Mouse (Mus musculus) embryonic facial prominence, embryonic 14.5 days (tissue): ENCODE measurements around the gene Prkce. TPM values are rescaled to one million over a fixed set of nuclear protein-coding genes. Genes with fewer than 3 reads are reported as not detected.

ENCODE experiments used
- ATAC-seq: fragments of 200-750 bp; cut with Nextera tagmentation; 2 replicates; pipeline ENCODE4 v1.8.0; 2017; ENCODE audit warnings: low read depth, moderate number of reproducible peaks, moderate TSS enrichment
- DNase-seq: peaks from one replicate; pipeline ENCODE4 v3.0.0-alpha.2; 2015; ENCODE audit warnings: low spot score
- H3K27ac ChIP-seq: fragments of 300-500 bp; sonication (generic); replicated peaks from 2 replicates; pipeline ENCODE4 v1.5.1; 2014; ENCODE audit warnings: low read depth, mild to moderate bottlenecking, low read length, moderate library complexity
- H3K27me3 ChIP-seq: fragments of 300-500 bp; sonication (generic); replicated peaks from 2 replicates; pipeline ENCODE4 v1.6.1; 2014; ENCODE audit warnings: low read length; ENCODE audit not compliant: control insufficient read depth, insufficient read depth
- H3K36me3 ChIP-seq: fragments of 300-500 bp; sonication (generic); 2 replicates; pipeline ENCODE4 v1.6.1; 2014; ENCODE audit warnings: low read length, mixed read lengths; ENCODE audit not compliant: control insufficient read depth, insufficient read depth
- H3K4me1 ChIP-seq: fragments of 300-500 bp; sonication (generic); 2 replicates; pipeline ENCODE4 v1.6.1; 2014; ENCODE audit warnings: antibody characterized with exemption, low read length; ENCODE audit not compliant: control insufficient read depth, insufficient read depth
- H3K4me2 ChIP-seq: fragments of 300-500 bp; sonication (generic); 2 replicates; pipeline ENCODE4 v1.6.1; 2014; ENCODE audit warnings: low read depth, mild to moderate bottlenecking, low read length, moderate library complexity, mixed read lengths
- H3K4me3 ChIP-seq: fragments of 300-500 bp; sonication (generic); 2 replicates; pipeline ENCODE4 v1.5.1; 2014; ENCODE audit warnings: low read depth, mild to moderate bottlenecking, low read length
- H3K9ac ChIP-seq: fragments of 300-500 bp; sonication (generic); 2 replicates; pipeline ENCODE4 v1.6.1; 2014; ENCODE audit warnings: low read depth, mild to moderate bottlenecking, low read length, moderate library complexity, mixed read lengths
- H3K9me3 ChIP-seq: fragments of 300-500 bp; sonication (generic); 2 replicates; pipeline ENCODE4 v1.6.1; 2016; ENCODE audit warnings: low read length; ENCODE audit not compliant: control insufficient read depth
- WGBS: fragments of 180-500 bp; shearing (Covaris S2); extraction: QIAGEN DNeasy Blood & Tissue Kit; methylation state at CpG from one replicate; pipeline ENCODE4 v1.1.7; 2014; 5-methylcytosine and 5-hydroxymethylcytosine counted together
- polyA plus RNA-seq: library from polyadenylated mRNA; unstranded; fragments of >200 nt; fragmentation: Nextera tagmentation; extraction: Ambion mirVana; gene quantifications from 2 replicates; pipeline ENCODE4 v1.2.1, GENCODE M21; 2014

Gene Prkce
- polyA plus RNA-seq, 1 experiment from 2014 or later = 9.7 TPM

DNA sequence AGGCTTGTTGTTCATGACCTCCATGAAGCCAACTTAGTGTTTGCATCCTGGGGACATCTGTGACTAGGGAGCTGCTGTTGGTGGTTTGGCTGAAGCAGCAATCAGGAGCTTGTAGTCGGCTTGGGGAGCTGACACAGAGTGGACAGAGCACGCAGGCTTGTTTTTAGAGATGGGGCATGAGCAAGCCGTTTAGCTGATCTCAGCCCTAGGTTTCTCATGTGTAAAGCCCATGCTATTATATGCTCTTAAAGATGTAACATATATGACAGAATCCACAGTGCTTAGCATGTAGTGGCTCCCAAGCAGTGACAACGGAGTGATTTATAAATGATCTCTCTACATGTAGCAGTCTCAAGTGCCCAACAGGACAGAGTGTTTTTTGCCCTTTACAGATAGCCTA is 148.3 kb downstream of the Prkce start:
- no peak overlapping the region for H3K4me3 ChIP-seq
- no peak overlapping the region for H3K9ac ChIP-seq
- H3K27me3 ChIP-seq = no peaks in the 10 kb centered on the region
- no peak overlapping the region for H3K27ac ChIP-seq
- 94% methylated on average over 4 of the region's 4 CpGs for WGBS
- no peak for ATAC-seq
- peaks cover 19% of the 10 kb centered on the region for H3K4me1 ChIP-seq
- no peaks in the 10 kb centered on the region for H3K36me3 ChIP-seq
- H3K4me2 ChIP-seq = no peak overlapping the region
- 0 out of 2 replicates have a peak, but pooled peaks cover 7% of the 10 kb centered on the region for H3K9me3 ChIP-seq
- no peak for DNase-seq

DNA sequence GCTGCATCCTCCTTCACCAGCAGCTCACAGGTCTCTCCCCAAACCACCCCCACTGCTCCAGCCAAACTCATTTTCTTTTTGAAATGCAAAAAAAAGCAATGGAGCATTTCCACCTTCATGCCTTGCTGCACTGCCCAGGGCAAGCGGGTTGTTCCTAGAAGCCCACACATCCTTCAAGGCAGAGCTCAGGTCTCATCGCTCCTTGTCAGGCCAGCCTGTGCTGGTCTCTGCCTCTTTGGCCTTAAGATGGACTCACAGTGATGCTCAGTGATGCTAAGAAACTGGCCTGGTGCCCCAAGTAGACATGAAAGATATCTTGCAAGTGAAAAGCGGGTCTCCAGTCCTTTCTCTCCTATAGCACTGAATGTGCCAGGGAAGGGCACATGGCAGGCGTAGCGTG is 149.2 kb downstream of the Prkce start:
- no peak overlapping the region for H3K27ac ChIP-seq
- no peaks in the 10 kb centered on the region for H3K36me3 ChIP-seq
- no peak overlapping the region for H3K4me3 ChIP-seq
- H3K4me1 ChIP-seq = peaks cover 15% of the 10 kb centered on the region
- ATAC-seq = no peak
- no peak for DNase-seq
- H3K9ac ChIP-seq = no peak overlapping the region
- WGBS = 89% methylated on average over 5 of the region's 5 CpGs
- 0 out of 2 replicates have a peak, but pooled peaks cover 7% of the 10 kb centered on the region for H3K9me3 ChIP-seq
- H3K4me2 ChIP-seq = no peak overlapping the region
- no peaks in the 10 kb centered on the region for H3K27me3 ChIP-seq

DNA sequence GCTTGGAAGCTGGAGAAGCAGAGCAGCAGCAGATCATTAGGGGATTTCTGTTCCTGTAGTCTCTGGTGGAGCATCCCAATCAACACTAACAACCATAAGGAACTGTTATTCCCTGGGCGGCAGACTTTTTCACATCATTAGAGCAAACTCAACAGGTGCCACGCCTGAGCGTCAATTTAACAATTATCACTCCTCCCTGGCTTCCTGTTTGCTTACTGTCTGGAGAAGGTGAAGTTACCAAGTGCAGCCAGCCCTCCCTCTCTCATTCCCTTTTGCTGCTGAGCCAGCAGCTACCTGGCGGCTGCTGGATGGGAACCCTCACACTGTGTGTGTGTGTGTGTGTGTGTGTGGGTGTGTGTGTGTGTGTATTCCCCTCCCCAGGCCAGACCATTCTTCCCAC is 149.6 kb downstream of the Prkce start:
- Histone ChIP-seq H3K9me3 (0 out of 2 replicates have a peak, but pooled peaks cover 7% of the 10 kb centered on the region), H3K4me3 (no peak overlapping the region), H3K4me2 (no peak overlapping the region), H3K4me1 (peaks cover 12% of the 10 kb centered on the region), H3K36me3 (no peaks in the 10 kb centered on the region), H3K27ac (no peak overlapping the region), H3K9ac (no peak overlapping the region), H3K27me3 (no peaks in the 10 kb centered on the region)
- WGBS = 50% methylated on average over 4 of the region's 4 CpGs
- peak; percentile 69; the same call in 1 of the 2 replicates for ATAC-seq
- DNase-seq = no peak

DNA sequence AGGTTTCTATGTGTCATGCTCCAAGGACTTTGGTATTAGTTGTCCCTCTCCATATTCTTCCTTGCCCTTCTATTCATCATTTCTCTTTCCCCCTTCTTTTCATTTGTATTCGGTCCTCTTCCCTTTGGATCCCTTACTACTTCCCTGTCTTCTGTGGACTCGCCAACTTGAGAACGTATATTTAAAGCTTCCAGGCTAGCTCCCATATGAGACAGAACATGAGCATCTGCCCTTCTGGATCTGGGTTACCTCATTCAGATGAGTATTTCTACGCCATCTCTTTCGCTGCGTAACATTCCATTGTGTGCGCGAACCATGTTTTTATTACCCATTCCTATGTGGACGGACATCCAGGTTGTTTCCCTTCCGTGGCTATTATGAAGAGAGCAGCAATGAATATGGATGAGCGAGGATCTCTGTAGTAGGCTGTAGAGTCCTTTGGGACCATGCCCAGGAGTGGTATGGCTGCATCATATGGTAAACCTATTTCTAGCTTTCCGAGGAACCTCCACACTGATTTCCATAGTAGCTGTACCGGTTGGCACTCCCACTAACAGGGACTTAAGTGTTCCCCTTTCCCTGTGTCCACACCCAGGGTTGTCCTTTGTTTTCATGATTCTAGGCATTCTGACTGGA is 152.5 kb downstream of the Prkce start:
- H3K36me3 ChIP-seq = no peaks in the 10 kb centered on the region
- H3K9me3 ChIP-seq = 0 out of 2 replicates have a peak, but pooled peaks cover 7% of the 10 kb centered on the region
- no peak overlapping the region for H3K4me3 ChIP-seq
- WGBS = 89% methylated on average over 13 of the region's 13 CpGs
- ATAC-seq (no peak), DNase-seq (no peak)
- H3K27ac ChIP-seq = no peak overlapping the region
- H3K27me3 ChIP-seq = no peaks in the 10 kb centered on the region
- peaks cover 10% of the 10 kb centered on the region; the same call in 1 of the 2 replicates for H3K4me1 ChIP-seq
- no peak overlapping the region for H3K4me2 ChIP-seq
- no peak overlapping the region for H3K9ac ChIP-seq

DNA sequence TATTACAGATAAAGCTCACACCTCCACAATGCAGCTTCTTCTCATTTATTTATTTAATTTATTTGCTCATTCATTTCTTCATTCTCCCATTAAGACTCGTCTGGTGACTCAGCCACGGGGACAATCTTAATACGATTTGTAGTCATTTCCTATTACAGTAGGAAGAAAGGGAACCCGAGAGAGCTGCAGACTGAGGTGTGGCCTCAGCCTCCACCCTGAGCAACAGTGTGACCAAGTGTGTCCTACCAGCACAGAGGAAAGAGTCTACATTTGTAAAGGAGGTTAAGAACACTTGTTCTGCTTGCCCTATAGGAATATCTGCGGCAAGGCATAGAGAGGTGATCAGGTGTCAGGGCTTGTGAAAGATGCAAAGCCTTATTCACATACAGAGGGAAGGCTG is 155.3 kb downstream of the Prkce start:
- DNase-seq (no peak), ATAC-seq (no peak)
- Histone ChIP-seq H3K4me1 (peaks cover 10% of the 10 kb centered on the region; the same call in 1 of the 2 replicates), H3K36me3 (no peaks in the 10 kb centered on the region), H3K9me3 (0 out of 2 replicates have a peak, but pooled peaks cover 7% of the 10 kb centered on the region), H3K9ac (no peak overlapping the region), H3K4me2 (no peak overlapping the region), H3K4me3 (no peak overlapping the region), H3K27me3 (no peaks in the 10 kb centered on the region), H3K27ac (no peak overlapping the region)
- WGBS = 67% methylated on average over 5 of the region's 5 CpGs

DNA sequence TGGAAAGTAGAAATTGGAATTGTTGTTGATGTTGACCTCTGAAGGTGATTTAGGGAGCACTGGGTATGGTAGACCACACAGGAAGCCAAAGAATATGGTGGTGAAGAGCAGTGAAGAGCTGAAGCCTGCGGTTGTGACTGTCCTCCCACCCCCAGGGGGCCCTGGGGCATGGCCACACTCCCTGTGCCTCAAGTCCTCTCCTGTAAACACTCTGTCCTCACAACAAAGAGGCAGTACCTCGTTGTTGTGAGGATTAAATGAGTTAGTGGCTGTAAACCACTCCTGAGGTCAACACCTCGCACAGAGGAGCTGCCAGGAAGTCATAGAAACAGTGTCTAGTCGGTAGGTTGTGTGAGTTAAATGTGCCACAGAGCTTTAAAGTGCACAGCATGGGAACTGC is 155.7 kb downstream of the Prkce start:
- 41% methylated on average over 4 of the region's 4 CpGs for WGBS
- H3K4me1 ChIP-seq = peaks cover 11% of the 10 kb centered on the region
- no peaks in the 10 kb centered on the region for H3K36me3 ChIP-seq
- H3K9me3 ChIP-seq = 0 out of 2 replicates have a peak, but pooled peaks cover 7% of the 10 kb centered on the region
- DNase-seq (no peak), ATAC-seq (no peak)
- no peak overlapping the region for H3K9ac ChIP-seq
- H3K27ac ChIP-seq = no peak overlapping the region
- no peak overlapping the region for H3K4me3 ChIP-seq
- H3K4me2 ChIP-seq = no peak overlapping the region
- H3K27me3 ChIP-seq = no peaks in the 10 kb centered on the region

DNA sequence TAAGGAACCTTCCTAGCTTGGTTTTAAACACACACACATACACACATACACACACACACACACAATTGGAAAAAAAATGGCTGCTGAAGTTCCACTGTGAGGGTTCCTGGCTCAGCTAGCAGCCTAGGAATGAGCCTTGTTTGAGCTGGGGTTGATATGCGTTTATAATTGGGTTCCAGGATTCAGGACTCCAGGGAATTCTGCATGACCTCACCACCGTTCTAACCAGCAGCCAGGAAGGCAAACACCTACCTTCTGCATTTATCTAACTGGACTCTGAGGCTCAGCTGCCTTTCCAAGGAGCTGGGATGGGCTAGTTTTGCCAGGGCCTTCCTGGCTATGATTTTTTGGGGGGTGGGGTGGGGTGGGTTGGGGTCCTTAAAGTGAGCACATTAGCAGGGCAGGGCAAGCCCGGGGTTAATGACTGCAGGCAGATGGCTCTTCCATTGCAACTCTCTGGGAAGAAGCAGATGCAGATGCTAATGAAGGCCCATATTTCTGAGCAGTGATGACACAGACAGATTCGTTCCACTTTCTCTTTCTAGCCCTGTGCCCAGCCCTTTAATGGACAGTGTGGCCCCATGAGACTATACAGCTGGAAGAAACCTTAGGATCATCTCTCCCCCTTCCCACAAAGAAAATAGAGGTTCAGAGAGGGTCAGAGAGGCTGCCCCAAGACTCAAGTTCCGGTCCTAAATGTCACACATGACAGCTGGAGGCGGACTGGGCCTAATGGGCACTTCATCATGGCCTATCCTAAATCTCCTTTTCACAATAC is 156.5 kb downstream of the Prkce start:
- WGBS = 50% methylated on average over 6 of the region's 6 CpGs
- Histone ChIP-seq H3K4me2 (no peak overlapping the region), H3K4me3 (no peak overlapping the region), H3K36me3 (no peaks in the 10 kb centered on the region), H3K9me3 (0 out of 2 replicates have a peak, but pooled peaks cover 3% of the 10 kb centered on the region), H3K27ac (no peak overlapping the region), H3K4me1 (peaks cover 19% of the 10 kb centered on the region), H3K9ac (no peak overlapping the region), H3K27me3 (no peaks in the 10 kb centered on the region)
- no peak for DNase-seq
- 0 out of 2 replicates have a peak, but pooled peaks have one; percentile 62 for ATAC-seq

DNA sequence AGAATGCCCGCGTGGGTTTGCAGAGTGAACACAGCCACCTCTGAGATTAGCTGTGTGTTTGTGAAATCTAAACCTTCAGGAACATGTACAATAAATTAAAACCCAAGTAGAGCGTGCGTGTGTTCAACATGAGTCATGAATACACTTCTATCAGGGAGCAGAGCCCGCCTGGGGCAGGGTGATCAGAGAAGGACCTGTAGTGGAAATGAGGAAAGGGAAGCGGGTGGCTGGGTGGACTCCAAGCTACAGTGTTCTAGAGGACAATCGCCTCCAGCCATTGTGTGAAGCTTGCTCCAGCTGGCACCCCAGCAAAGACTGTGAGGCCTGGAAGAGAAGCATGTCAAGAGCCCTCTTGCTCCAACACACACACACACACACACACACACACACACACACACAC is 157.2 kb downstream of the Prkce start:
- Histone ChIP-seq H3K4me3 (no peak overlapping the region), H3K9ac (no peak overlapping the region), H3K4me2 (no peak overlapping the region), H3K27me3 (no peaks in the 10 kb centered on the region), H3K36me3 (no peaks in the 10 kb centered on the region), H3K9me3 (no peaks in the 10 kb centered on the region), H3K27ac (no peak overlapping the region), H3K4me1 (peaks cover 26% of the 10 kb centered on the region)
- no peak for DNase-seq
- WGBS = 75% methylated on average over 7 of the region's 7 CpGs
- no peak for ATAC-seq
